Comparison of ENCODE assay signal across 9 mouse cellular contexts in genomic region chr14:60638159-60638558, GRCm38 (mm10). TPM values are rescaled to one million over a fixed set of nuclear protein-coding genes. Genes with fewer than 3 reads are reported as not detected.
DNase-seq lines count a peak whose midpoint lies in the region; ATAC-seq and TF ChIP-seq lines count a peak whose summit lies in the region.
"Had no signal": no experiment of that assay in that cellular context is flagged by ENCODE, and none has a peak within 500 bp of the region (broad histone marks: within the 10 kb centered on the region; RNA-seq: fewer than 3 reads in every experiment).

No protein-coding gene starts in this region.

- no peaks in the 10 kb centered on the region for H3K27me3 ChIP-seq in lung, postnatal 0 days (replicated peaks; ENCODE audit: insufficient read depth, low read length)

- 47% methylated on average over 8 of the region's 8 CpGs for WGBS in lung, postnatal 0 days

- TF ChIP-seq EP300 in lung, postnatal 0 days (IDR thresholded peaks at IDR 0.05), result no peak

- H3K27ac ChIP-seq in lung, postnatal 0 days (ENCODE audit: low read length), result no peak overlapping the region

- H3K9me3 ChIP-seq in lung, postnatal 0 days (ENCODE audit: low read length), result no peaks in the 10 kb centered on the region

- no peak overlapping the region for H3K9ac ChIP-seq in lung, postnatal 0 days (replicated peaks; ENCODE audit: low read depth)

- H3K4me1 ChIP-seq in lung, postnatal 0 days (ENCODE audit: insufficient read depth, low read depth, low read length), result peaks cover 12% of the 10 kb centered on the region

- DNase-seq in adrenal gland, postnatal 14 days, result peak; percentile 87
- DNase-seq in embryo, embryonic 11 days, result peak; percentile 54
- DNase-seq in kidney, adult 11 months, result peak; percentile 74
- peak; percentile 47 for DNase-seq in lung, postnatal 0 days (ENCODE audit: low spot score)
- DNase-seq in right cerebral cortex, postnatal 36 days (ENCODE audit: low spot score in 2 of 2), result no peak

- TF ChIP-seq CTCF in lung, postnatal 0 days (IDR thresholded peaks at IDR 0.05), result no peak

- no peak overlapping the region for H3K4me3 ChIP-seq in lung, postnatal 0 days (ENCODE audit: low read depth, low read length)
- H3K4me3 ChIP-seq: myocyte had no signal

- no peak for ATAC-seq in lung, postnatal 0 days
- ATAC-seq in megakaryocyte progenitor cell, adult 5-6 weeks (replicated peaks; ENCODE audit: poor library complexity), result no peak
- no peak for ATAC-seq in megakaryocyte-erythroid progenitor cell, adult 5-6 weeks (replicated peaks; ENCODE audit: low FRiP score, low TSS enrichment, poor library complexity, severe bottlenecking)
- ATAC-seq: intestine, embryonic 16.5 days had no signal

- H3K4me2 ChIP-seq in lung, postnatal 0 days (replicated peaks; ENCODE audit: low read depth, low read length), result no peak overlapping the region

- H3K36me3 ChIP-seq in lung, postnatal 0 days (ENCODE audit: insufficient read depth, low read length), result no peaks in the 10 kb centered on the region

RNA-seq across cellular contexts. Expression of gene Spata13, which starts 4.4 kb away (rescaled TPM):
- 110 and 120 TPM in 2 replicates for total RNA-seq in adrenal gland, postnatal 14 days (2021)
- 11.7 and 15.5 TPM in 2 replicates for polyA plus RNA-seq in lung, postnatal 0 days (2015; fragmentation: Nextera tagmentation; extraction: Ambion mirVana)
- total RNA-seq in megakaryocyte progenitor cell, adult 5-6 weeks (2015), result 20.2 and 20.4 TPM in 2 replicates
- 33.5 and 35.9 TPM in 2 replicates for total RNA-seq in megakaryocyte progenitor cell, adult 5-6 weeks (2017)
- 1.7 and 2.7 TPM in 2 replicates for total RNA-seq in megakaryocyte-erythroid progenitor cell, adult 5-6 weeks (2014; fragmentation: Nextera tagmentation)
- 3.0 and 3.4 TPM in 2 replicates for total RNA-seq in megakaryocyte-erythroid progenitor cell, adult 5-6 weeks (2017)

Comparison
In these comparisons a context has a peak if more than half of its experiments do, and no peak if none do; other contexts are left out.
1. DNase-seq: peak in adrenal gland, postnatal 14 days (single experiment), embryo, embryonic 11 days (single experiment), kidney, adult 11 months (single experiment) and lung, postnatal 0 days (single experiment); none in right cerebral cortex, postnatal 36 days (0 of 2).
2. RNA of gene Spata13, which starts 4.4 kb away (total RNA-seq): 110 to 120 TPM in adrenal gland, postnatal 14 days and 20.2 to 35.9 TPM in megakaryocyte progenitor cell, adult 5-6 weeks; 1.7 to 3.4 TPM in megakaryocyte-erythroid progenitor cell, adult 5-6 weeks; every median in the first group is over 4 times any median in the second.